Mouse (Mus musculus) midbrain, embryonic 14.5 days (tissue): ENCODE measurements around the gene Gcnt3. TPM values are rescaled to one million over a fixed set of nuclear protein-coding genes. Genes with fewer than 3 reads are reported as not detected.

Experiments
- ATAC-seq: fragments of 200-750 bp; cut with Nextera tagmentation; 2 replicates; pipeline ENCODE4 v1.8.0; 2017; ENCODE audit warnings: moderate number of reproducible peaks, moderate library complexity; ENCODE audit not compliant: low FRiP score, low TSS enrichment
- DNase-seq: peaks from one replicate; pipeline ENCODE4 v3.0.0-alpha.2; 2015
- H3K27ac ChIP-seq: fragments of 300-500 bp; sonication (generic); replicated peaks from 2 replicates; pipeline ENCODE4 v1.5.1; 2014; ENCODE audit warnings: mild to moderate bottlenecking, low read depth, low read length, moderate library complexity
- H3K27me3 ChIP-seq: fragments of 300-500 bp; sonication (generic); 2 replicates; pipeline ENCODE4 v1.6.1; 2014; ENCODE audit warnings: low read length, control low read depth, mixed read lengths; ENCODE audit not compliant: control insufficient read depth, insufficient read depth
- H3K36me3 ChIP-seq: fragments of 300-500 bp; sonication (generic); 2 replicates; pipeline ENCODE4 v1.6.1; 2014; ENCODE audit warnings: low read length, control low read depth; ENCODE audit not compliant: control insufficient read depth, insufficient read depth
- H3K4me1 ChIP-seq: fragments of 300-500 bp; sonication (generic); 2 replicates; pipeline ENCODE4 v1.6.1; 2014; ENCODE audit warnings: mild to moderate bottlenecking, antibody characterized with exemption, low read length, control low read depth; ENCODE audit not compliant: control insufficient read depth, insufficient read depth
- H3K4me2 ChIP-seq: fragments of 300-500 bp; sonication (generic); 2 replicates; pipeline ENCODE4 v1.6.1; 2014; ENCODE audit warnings: mild to moderate bottlenecking, low read length, moderate library complexity
- H3K4me3 ChIP-seq: fragments of 300-500 bp; sonication (generic); replicated peaks from 2 replicates; pipeline ENCODE4 v1.5.1; 2014; ENCODE audit warnings: low read depth, low read length
- H3K9ac ChIP-seq: fragments of 300-500 bp; sonication (generic); replicated peaks from 2 replicates; pipeline ENCODE4 v1.6.1; 2014; ENCODE audit warnings: mild to moderate bottlenecking, low read length, moderate library complexity
- H3K9me3 ChIP-seq: fragments of 300-500 bp; sonication (generic); 2 replicates; pipeline ENCODE4 v1.6.1; 2016; ENCODE audit warnings: low read length, control low read depth, mixed read lengths; ENCODE audit not compliant: control insufficient read depth
- WGBS: fragments of 180-500 bp; shearing (Covaris S2); extraction: QIAGEN DNeasy Blood & Tissue Kit; methylation state at CpG from one replicate; pipeline ENCODE4 v1.1.7; 2014; 5-methylcytosine and 5-hydroxymethylcytosine counted together
- polyA plus RNA-seq: library from polyadenylated mRNA; unstranded; fragments of >200 nt; fragmentation: Nextera tagmentation; extraction: Ambion mirVana; gene quantifications from 2 replicates; pipeline ENCODE4 v1.2.1, GENCODE M21; 2014

Gcnt3 gene
- polyA plus RNA-seq, 1 experiment from 2014 or later = not detected

GRCm38 (mm10) chr9:70006984-70007383 is 30.9 kb downstream of the Gcnt3 start:
- Histone ChIP-seq H3K4me2 (no peak overlapping the region), H3K36me3 (peaks cover 77% of the 10 kb centered on the region), H3K9me3 (no peaks in the 10 kb centered on the region), H3K4me1 (no peaks in the 10 kb centered on the region), H3K27me3 (no peaks in the 10 kb centered on the region), H3K4me3 (no peak overlapping the region), H3K27ac (no peak overlapping the region), H3K9ac (no peak overlapping the region)
- no peak for DNase-seq
- WGBS = 96% methylated on average over 5 of the region's 5 CpGs
- no peak for ATAC-seq

DNA sequence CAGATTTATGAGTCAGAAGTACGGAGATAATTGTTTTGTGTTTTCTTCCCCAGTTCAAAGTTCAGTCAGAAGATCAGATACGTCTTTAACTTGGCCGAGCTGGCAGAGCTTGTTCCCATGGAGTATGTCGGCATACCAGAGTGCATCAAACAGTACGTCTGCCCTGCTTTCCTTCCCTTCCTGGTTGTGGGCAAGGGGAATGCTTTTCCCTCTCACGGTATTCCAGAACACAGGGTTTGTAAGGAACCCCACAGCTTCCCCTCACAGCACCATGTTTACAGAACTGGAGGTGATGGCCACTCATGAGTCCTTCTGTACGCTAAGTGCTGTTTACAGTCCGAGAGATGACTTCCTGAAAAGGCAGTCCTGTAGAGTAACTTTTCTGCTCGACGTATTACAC is 34.4 kb downstream of the Gcnt3 start:
- ATAC-seq (no peak), DNase-seq (no peak)
- H3K4me1 ChIP-seq = no peaks in the 10 kb centered on the region
- 94% methylated on average over 10 of the region's 10 CpGs for WGBS
- no peaks in the 10 kb centered on the region for H3K9me3 ChIP-seq
- H3K27ac ChIP-seq = no peak overlapping the region
- no peak overlapping the region for H3K4me3 ChIP-seq
- H3K4me2 ChIP-seq = no peak overlapping the region
- H3K9ac ChIP-seq = no peak overlapping the region
- H3K27me3 ChIP-seq = no peaks in the 10 kb centered on the region
- peaks cover 90% of the 10 kb centered on the region for H3K36me3 ChIP-seq

- Histone ChIP-seq H3K4me2 (no peak overlapping the region), H3K9ac (no peak overlapping the region), H3K4me3 (no peak overlapping the region), H3K4me1 (no peaks in the 10 kb centered on the region), H3K27ac (no peak overlapping the region), H3K27me3 (no peaks in the 10 kb centered on the region), H3K9me3 (no peaks in the 10 kb centered on the region), H3K36me3 (peaks cover 92% of the 10 kb centered on the region)
- ATAC-seq = no peak
- WGBS = 91% methylated on average over 1 of the region's 1 CpGs
- DNase-seq = no peak
These were observed 38.6 kb downstream of the Gcnt3 start for GRCm38 (mm10) chr9:69999318-69999717.

DNA sequence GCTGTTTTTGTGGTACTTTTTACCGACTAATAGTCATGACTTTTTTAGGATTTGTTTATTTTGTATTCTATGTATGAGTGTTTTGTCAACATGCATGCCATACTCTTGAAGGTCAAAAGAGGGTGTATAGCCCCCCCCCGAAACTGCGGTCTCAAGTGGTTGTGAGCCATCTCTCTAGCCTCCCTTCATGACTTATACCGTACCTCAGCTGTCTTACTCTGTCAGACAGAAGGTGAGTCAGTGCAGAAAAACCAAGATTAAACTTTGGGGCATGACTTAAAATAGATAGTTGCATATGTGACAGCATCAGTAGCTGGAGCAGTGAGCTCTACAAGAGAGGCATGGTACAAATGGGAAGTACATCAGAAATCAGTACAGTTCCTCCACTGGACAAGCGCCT is 43.3 kb downstream of the Gcnt3 start:
- Histone ChIP-seq H3K27ac (no peak overlapping the region), H3K4me2 (no peak overlapping the region), H3K27me3 (no peaks in the 10 kb centered on the region), H3K4me3 (no peak overlapping the region), H3K9ac (no peak overlapping the region), H3K36me3 (peaks cover 54% of the 10 kb centered on the region), H3K4me1 (peaks cover 20% of the 10 kb centered on the region), H3K9me3 (no peaks in the 10 kb centered on the region)
- WGBS = 95% methylated on average over 5 of the region's 5 CpGs
- DNase-seq (no peak), ATAC-seq (no peak)

DNA sequence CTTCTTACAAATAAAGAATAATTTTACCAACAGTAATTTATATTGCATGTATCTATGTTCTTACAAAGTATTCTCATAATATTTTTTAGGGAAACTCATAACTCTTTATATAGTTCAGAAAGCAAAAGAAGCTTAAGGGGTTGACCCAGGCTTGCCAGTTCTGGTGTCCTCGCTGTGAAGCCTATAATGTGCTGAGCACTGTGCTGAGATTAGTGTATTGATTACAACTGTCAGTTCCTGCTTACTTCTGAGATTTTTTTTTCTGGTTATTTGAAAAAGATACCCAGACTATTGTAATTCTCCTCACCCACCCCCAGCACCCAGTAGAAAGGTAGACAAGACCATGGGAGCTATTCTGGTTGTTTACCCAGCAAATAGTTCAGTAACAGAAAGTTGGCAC is 44.4 kb downstream of the Gcnt3 start:
- Histone ChIP-seq H3K4me2 (no peak overlapping the region), H3K4me1 (peaks cover 20% of the 10 kb centered on the region), H3K9ac (no peak overlapping the region), H3K9me3 (no peaks in the 10 kb centered on the region), H3K4me3 (no peak overlapping the region), H3K27ac (no peak overlapping the region), H3K36me3 (peaks cover 44% of the 10 kb centered on the region), H3K27me3 (no peaks in the 10 kb centered on the region)
- DNase-seq = no peak
- no peak for ATAC-seq
- 81% methylated on average over 1 of the region's 1 CpGs for WGBS

DNA sequence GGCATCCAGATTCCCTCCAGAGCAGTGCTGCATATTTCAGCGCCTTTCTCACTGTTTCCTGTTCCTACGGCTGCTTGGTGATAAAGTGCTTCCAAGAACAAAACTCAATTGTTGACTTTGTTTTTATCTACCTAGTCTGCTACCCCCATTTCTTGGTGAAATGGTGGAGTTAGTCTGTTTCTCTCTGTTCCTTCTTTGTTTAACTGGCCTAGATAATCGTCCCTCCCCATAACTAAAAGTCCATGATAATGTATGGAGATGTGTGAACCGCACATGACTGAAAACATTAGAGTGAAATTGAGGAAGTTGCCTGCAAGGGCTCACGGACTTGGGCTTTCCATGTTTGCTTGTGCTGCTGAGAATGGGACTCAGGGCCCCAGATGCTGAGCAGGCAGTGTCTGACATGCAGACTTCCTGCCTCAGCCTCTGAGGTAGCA is 45.0 kb downstream of the Gcnt3 start:
- H3K9me3 ChIP-seq = no peaks in the 10 kb centered on the region
- no peak overlapping the region for H3K4me3 ChIP-seq
- H3K27ac ChIP-seq = no peak overlapping the region
- no peak overlapping the region for H3K4me2 ChIP-seq
- WGBS = 89% methylated on average over 5 of the region's 5 CpGs
- peaks cover 38% of the 10 kb centered on the region for H3K36me3 ChIP-seq
- no peaks in the 10 kb centered on the region for H3K27me3 ChIP-seq
- no peak for DNase-seq
- no peak overlapping the region for H3K9ac ChIP-seq
- H3K4me1 ChIP-seq = peaks cover 20% of the 10 kb centered on the region
- ATAC-seq = no peak

- Histone ChIP-seq H3K4me1 (peaks cover 20% of the 10 kb centered on the region), H3K27ac (no peak overlapping the region), H3K36me3 (peaks cover 17% of the 10 kb centered on the region), H3K27me3 (no peaks in the 10 kb centered on the region), H3K9ac (peak overlapping the region; percentile 98), H3K9me3 (no peaks in the 10 kb centered on the region), H3K4me2 (peak overlapping the region; percentile 74), H3K4me3 (peak overlapping the region; percentile 99)
- WGBS = 12% methylated on average over 5 of the region's 5 CpGs
- ATAC-seq = no peak
- peak; percentile 43 for DNase-seq
These were observed 47.5 kb downstream of the Gcnt3 start for GRCm38 (mm10) chr9:69990346-69990745.

DNA sequence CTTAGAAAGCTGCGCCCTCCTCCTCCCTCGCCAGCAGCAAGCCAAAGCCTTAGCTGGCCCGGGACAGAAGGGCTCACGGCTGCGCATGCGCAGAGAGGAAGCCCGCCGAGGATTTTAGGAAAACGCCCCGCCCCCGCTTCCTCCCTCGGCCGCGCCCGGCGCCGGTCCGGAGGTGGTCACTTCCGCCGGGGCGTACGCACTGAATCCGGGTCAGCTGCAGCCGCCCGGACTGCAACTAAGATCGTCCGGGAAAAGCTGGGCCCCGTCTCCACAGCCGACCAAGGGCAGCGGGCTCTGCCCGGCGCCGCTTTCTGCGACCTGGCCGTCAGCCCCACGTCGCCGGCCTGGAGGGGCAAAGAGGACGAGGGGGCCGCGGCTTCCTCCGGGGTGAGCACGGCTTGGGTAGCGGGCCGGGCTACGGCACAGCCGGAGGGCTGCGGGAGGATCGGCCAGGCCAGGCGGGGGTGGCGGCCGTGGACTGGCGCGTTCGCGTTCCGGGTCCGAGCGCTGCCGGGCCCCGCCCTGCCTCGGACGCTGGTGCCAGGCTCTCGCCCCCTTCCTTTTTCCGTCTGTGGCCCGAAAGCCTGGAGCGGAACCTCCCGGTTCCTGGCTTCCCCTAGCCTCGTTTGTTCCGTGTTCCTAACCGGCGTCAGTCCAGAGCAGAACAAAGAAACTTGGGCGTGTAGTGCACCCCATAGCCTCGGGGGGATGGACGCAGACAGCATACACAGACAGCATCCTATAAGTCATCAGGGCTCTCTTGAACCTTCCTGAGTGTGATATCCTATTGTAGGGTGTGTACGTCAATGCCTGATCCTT is 48.4 kb downstream of the Gcnt3 start, which contains the start of gene Bnip2:
Gene Bnip2 (plus strand): TSS at position 164 of the 819 bp plus-strand sequence.
- peak; percentile 94 for ATAC-seq
- H3K4me3 ChIP-seq = peak within 1 kb of the TSS; percentile 99
- H3K27ac ChIP-seq = peak within 1 kb of the TSS; percentile 95
- H3K4me1 ChIP-seq = peaks cover 20% of the 10 kb centered on the region
- peaks cover 9% of the 10 kb centered on the region for H3K36me3 ChIP-seq
- peak within 1 kb of the TSS; percentile 98 for H3K9ac ChIP-seq
- peak within 1 kb of the TSS; percentile 74 for H3K4me2 ChIP-seq
- no peaks in the 10 kb centered on the region for H3K27me3 ChIP-seq
- peak; percentile 98 for DNase-seq
- 0% methylated on average over 74 of the region's 76 CpGs for WGBS
- no peaks in the 10 kb centered on the region for H3K9me3 ChIP-seq
